Mouse (Mus musculus): ENCODE measurements around the gene Osmr. TPM values are rescaled to one million over a fixed set of nuclear protein-coding genes. Genes with fewer than 3 reads are reported as not detected.

Osmr gene
- total RNA-seq (2022), result 10 to 100 TPM in 2 of 4 experiments, 1 to 10 TPM in 2; 6.4 to 14.2 (median 10.4) TPM

GRCm38 (mm10) chr15:6874601-6875019, at the start of gene Osmr:
Gene Osmr (minus strand): TSS chr15:6874969.
- no peak for DNase-seq

DNA sequence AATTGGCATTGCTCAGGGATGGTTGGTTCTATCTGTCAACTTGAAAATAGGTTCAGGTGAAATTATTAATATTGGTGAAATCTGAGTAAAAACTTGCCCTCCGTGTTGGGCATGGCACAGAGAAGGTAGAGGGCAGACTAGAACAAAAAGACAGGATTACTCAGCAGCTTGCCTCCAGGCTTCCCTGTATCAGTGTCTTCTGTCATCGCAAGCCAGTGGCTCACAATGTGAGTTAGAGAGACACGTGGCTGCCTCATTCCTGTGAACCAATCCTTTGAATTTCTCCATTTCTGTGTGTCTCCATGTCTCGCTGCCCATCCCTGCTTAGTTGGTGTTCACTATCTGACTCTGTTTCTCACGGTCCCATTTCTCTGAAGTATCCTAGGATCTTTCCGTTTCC, 44.6 kb upstream of the Osmr start:
- DNase-seq, result no peak

- DNase-seq, result no peak
Measured at GRCm38 (mm10) chr15:6914163-6914562, 39.4 kb upstream of the Osmr start.

DNA sequence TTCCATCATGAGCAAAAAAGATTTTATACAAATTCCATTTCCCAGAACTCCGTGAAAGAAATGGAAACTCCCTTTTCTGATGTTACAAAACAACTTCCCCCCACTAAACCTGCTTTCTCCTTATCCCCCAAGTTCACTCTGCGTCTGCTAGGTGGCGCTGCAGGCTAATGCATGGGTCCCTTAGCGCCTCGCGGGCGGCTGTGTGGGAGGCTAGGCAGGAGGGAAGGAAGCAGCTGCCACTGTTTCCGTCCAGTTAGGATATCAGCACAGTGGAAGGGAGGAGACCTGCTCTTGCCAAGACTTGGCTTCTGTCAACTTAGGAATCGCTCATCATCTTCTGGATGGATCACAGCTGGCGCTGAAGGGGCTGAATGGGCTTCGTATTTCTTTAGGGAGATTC, 34.9 kb upstream of the Osmr start:
- DNase-seq, result peak; percentile 80

- DNase-seq, result no peak
Measured at GRCm38 (mm10) chr15:6909084-6909483, 34.3 kb upstream of the Osmr start.

GRCm38 (mm10) chr15:6908601-6909000, 33.8 kb upstream of the Osmr start:
- no peak for DNase-seq

DNA sequence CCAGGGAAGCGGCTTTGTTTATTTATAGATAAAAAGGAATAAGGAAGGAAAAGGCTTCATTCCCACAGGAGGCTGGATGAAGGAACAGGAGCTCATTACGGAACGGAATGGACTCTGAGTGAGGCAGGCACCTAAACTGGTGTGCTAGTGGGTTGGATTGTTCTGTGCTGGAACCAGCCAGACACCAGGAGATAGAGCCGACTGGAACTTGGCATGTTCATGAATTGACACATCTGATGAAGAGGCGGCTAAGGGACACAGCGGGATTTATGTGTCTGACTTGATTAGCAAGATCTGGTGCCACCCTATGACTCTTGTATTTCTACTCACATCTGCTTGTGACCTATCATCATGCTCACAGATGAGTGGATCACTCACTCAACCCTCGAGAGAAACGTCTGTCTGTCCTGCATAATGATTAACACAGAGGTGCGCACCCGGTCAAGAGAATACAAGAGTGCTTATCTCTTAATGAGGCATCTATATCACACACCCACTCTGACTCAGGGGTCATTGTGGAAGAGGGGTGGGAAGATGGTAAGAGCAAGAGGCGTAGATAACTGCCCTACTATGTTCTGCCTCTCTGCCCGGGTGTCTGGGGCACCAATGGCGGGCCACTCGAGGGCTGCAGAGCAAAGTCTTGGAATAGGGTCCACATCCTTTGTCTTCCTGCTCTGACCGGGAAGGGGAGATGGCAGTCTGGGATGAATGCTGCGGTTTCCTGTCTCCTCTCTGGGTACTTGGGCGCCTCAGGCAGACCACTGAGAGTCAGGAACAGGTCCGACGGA, 31.7 kb upstream of the Osmr start:
- DNase-seq, result no peak

DNA sequence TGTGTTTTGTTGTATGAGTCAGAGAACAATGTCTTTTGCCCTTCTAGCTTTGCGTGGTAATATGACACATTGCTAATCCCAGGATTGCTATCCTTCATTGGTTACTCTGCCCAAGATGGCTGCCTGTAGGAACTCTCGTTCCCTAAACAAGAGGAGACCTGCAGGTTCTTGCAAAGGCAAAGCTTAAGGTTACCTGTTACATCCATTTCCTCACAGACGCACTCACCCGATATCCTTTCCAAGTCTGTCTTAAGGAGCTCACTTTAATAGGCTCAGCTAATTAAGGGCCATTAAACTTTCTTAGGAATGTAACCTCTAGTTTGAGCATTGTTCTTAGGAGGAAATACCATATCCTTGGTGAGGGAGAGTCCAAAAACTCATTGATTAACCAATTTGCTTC, 31.0 kb upstream of the Osmr start:
- no peak for DNase-seq

DNA sequence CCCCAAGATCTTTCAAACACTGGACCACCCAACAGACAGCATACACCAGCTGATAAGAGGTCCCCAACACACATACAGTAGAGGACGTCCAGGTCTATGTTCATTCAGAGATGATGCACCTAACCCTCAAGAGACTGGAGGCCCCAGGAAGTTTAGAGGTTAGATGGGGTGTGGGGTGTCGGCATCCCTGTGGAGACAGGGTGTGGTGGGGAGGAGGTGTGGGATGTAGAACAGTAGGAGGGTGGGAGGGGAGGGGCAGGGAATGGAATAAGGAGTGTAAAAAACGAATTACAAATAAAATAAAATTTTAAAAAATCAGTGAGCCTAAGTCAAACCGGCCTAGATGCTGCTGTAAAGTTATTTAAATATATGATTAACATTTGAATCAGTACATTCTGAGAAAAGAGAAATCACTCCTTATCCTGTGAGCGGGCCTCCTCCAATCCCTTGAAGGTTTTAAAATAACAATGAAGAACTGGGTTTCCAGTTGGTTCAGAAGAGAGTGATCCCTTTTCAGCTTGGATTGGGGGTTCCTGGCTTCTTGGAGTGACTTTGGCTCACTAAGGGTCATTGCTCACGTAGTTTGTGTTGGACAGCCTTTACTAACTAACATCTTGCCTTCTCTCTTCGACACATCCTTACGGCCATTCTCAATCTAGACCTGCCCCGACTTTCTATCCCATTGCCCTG, 28.7 kb upstream of the Osmr start:
- DNase-seq, result no peak

GRCm38 (mm10) chr15:6901982-6902639, 27.3 kb upstream of the Osmr start:
- DNase-seq, result no peak

GRCm38 (mm10) chr15:6901236-6901635, 26.5 kb upstream of the Osmr start:
- DNase-seq, result no peak

DNA sequence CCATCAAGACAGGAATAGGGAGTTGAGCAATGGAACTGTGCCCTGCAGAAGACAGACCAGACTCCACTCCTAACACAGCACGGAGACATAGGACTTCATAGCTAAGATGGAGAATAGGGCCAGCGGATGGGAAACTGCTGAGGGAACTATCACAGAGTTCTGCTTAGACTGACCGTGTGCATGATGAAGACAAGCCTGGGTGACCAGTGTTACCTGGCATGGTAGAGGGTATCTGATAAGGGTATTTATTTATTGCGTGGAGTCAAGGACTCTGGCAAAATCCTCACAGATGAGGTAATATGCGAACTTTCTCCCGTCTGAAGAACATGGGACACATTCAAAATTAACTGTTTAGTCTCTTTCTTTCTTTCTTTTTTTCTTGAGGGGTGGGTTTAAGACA, 9.5 kb upstream of the Osmr start:
- DNase-seq, result no peak

DNA sequence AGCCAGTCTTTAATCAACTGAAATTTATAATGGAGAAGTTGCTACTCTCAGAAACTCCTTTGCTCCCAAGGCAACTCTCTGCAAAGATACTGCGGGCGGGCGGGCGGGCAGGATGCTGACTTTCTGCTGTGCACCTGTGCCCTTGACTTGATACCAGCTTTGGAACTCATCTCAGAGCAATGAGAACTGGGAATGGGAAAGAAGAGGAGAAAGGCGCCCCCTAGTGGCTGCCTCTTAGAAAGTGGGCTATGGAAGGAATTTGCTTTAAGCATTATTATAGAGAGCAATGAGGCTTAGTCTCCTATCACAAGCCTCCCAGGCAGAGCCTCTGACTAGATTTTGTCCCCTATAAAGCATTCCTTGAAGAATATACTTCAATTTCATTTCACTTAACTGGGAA, 9.0 kb upstream of the Osmr start:
- DNase-seq, result peak; percentile 34

GRCm38 (mm10) chr15:6883091-6883490, 8.3 kb upstream of the Osmr start:
- peak; percentile 58 for DNase-seq

- DNase-seq, result no peak
Measured at GRCm38 (mm10) chr15:6882180-6882579, 7.4 kb upstream of the Osmr start.

GRCm38 (mm10) chr15:6881211-6881610, 6.4 kb upstream of the Osmr start:
- no peak for DNase-seq

DNA sequence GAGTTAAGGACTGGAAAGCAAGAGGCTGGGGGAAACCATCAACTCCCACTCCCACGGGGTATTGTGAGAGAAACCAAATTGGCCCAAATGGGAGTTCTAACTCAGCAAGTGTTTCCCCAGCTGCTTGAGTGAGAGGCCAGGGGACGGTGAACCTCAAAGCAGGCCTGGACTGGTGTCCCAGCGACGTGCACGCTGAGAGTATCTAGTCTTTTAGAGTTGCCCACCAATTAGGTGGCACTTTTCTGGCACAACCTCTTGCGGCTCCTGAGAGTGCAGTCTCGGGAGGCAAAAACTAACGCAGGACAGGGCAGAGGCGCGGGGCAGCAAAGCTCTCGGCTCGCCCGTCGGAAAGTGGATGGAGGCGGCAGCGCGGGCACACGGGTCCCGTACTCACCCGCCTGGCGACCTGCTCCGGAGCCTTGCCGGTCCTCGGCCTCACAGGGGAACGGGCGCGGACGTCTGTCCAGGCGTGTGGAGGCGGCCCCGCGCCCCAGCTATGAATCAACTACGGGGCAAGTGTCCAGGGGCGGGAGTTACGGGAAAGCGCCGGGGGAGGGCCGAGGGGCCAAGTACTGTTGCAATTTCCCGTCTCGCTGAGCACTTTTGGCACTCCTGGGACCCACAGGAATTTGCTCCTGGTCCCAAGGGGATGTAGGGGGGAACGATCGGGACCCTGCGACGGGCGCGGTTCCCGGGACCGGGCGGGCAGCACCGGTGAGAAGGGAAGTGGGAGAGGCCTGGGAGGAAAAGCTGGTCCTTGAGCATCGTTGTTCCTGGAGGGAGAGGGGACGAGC, 765 bp downstream of the Osmr start:
- DNase-seq, result peak; percentile 44

GRCm38 (mm10) chr15:6873154-6873806, 1.5 kb downstream of the Osmr start:
- no peak for DNase-seq

DNA sequence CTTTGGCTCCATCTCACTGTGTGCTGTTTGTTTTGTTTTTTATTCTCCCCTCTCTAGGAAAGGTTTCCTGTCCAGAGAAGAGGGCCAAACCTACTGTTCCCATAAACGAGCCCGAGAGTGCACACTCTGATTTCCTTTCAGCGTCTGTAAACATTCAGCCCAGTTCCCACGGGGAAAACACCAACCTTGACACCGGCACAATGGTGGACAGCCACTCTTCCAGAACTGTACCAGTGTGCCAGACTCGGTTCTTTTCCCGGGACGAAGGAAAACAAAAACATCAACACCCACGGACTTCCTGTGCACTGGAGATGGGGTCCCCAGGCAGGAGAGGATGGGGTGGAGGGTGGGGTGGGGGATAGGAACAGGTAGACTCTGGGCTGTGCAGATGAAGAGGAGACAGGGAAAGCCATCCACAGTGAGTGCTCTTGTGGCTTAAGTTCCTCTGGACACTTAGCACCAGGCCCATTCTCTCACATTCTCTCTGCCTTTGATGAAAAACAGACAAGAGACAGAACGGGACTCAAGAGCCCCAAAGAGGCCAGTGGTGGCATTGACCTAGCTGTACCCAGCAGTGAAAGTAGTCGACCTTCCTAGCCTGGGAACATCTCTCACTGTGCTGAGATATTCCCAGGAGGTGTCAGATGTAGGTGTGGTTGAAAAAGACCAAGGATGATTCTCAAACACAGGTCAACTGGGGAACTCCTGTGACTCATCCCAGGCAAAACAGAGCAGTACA, 3.0 kb downstream of the Osmr start:
- no peak for DNase-seq

DNA sequence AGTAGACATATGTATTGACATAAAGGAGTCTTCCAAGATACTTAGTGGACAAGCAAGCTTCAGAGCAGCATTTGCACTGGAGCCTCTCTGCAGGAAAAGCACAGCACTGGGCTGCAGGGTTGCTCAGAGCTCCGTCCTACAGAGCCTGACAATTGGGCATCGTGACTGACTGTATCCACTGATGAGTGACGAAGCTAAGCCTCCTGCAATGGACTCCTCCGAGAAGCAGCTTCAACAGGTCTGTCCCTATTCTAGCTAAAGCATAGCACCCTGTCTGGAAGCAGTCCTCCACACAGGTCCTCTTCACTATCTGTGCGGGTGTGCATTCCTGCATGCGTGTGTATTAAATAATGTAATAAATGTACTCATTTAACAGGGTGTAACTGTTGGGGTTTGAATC, 7.9 kb downstream of the Osmr start:
- DNase-seq, result no peak

- DNase-seq, result no peak
Measured at GRCm38 (mm10) chr15:6862125-6862524, 12.6 kb downstream of the Osmr start.
